Comparison of ENCODE assay signal across 8 mouse cellular contexts in genomic region chr2:35461131-35461947, GRCm38 (mm10). TPM values are rescaled to one million over a fixed set of nuclear protein-coding genes. Genes with fewer than 3 reads are reported as not detected.
A peak's percentile ranks its signal among the peaks of the same experiment; 100 is the strongest.
DNase-seq lines count a peak whose midpoint lies in the region; ATAC-seq and TF ChIP-seq lines count a peak whose summit lies in the region.

No protein-coding gene starts in this region.

- no peaks in the 10 kb centered on the region for H3K9me3 ChIP-seq in forebrain, embryonic 13.5 days (replicated peaks)
- no peaks in the 10 kb centered on the region for H3K9me3 ChIP-seq in lung, postnatal 0 days (ENCODE audit: low read length)

- TF ChIP-seq POLR2A in small intestine, adult 2 months (IDR thresholded peaks at IDR 0.05; ENCODE audit: low read depth, low read length), result no peak

- peak overlapping the region; percentile 93 for H3K4me2 ChIP-seq in forebrain, embryonic 13.5 days
- H3K4me2 ChIP-seq in lung, postnatal 0 days (replicated peaks; ENCODE audit: low read depth, low read length), result peak overlapping the region; percentile 83

- H3K36me3 ChIP-seq in forebrain, embryonic 13.5 days (ENCODE audit: poor library complexity, severe bottlenecking), result no peaks in the 10 kb centered on the region
- no peaks in the 10 kb centered on the region for H3K36me3 ChIP-seq in lung, postnatal 0 days (ENCODE audit: insufficient read depth, low read length)
- no peaks in the 10 kb centered on the region for H3K36me3 ChIP-seq in small intestine, adult 2 months (ENCODE audit: control insufficient read depth, insufficient read depth, low read length)

- H3K27ac ChIP-seq in forebrain, embryonic 13.5 days, result no peak overlapping the region
- H3K27ac ChIP-seq in lung, postnatal 0 days (ENCODE audit: low read length), result peak overlapping the region; percentile 71
- H3K27ac ChIP-seq in small intestine, adult 2 months (ENCODE audit: insufficient read depth, low read depth, low read length), result peak overlapping the region; percentile 73

- TF ChIP-seq EP300 in lung, postnatal 0 days (IDR thresholded peaks at IDR 0.05), result no peak

- peaks cover 34% of the 10 kb centered on the region for H3K4me1 ChIP-seq in forebrain, embryonic 13.5 days
- H3K4me1 ChIP-seq in lung, postnatal 0 days (ENCODE audit: insufficient read depth, low read depth, low read length), result no peaks in the 10 kb centered on the region; the same call in 1 of the 2 replicates
- peaks cover 2% of the 10 kb centered on the region; the same call in 1 of the 2 replicates for H3K4me1 ChIP-seq in small intestine, adult 2 months (ENCODE audit: control insufficient read depth, insufficient read depth, insufficient read length, low read length)

- ATAC-seq in forebrain, embryonic 13.5 days, result 0 out of 2 replicates have a peak, but pooled peaks have one; percentile 11
- peak; percentile 74 for ATAC-seq in inflammation-experienced regulatory T-cells, adult 6 months
- peak; percentile 50 for ATAC-seq in lung, postnatal 0 days

- peaks cover 21% of the 10 kb centered on the region for H3K27me3 ChIP-seq in forebrain, embryonic 13.5 days
- H3K27me3 ChIP-seq in lung, postnatal 0 days (replicated peaks; ENCODE audit: insufficient read depth, low read length), result no peaks in the 10 kb centered on the region
- H3K27me3 ChIP-seq in small intestine, adult 2 months (ENCODE audit: control insufficient read depth, insufficient read depth, low read length), result peaks cover 13% of the 10 kb centered on the region

- H3K9ac ChIP-seq in forebrain, embryonic 13.5 days, result 0 out of 2 replicates have a peak overlapping the region, but pooled peaks have one; percentile 5
- peak overlapping the region; percentile 41 for H3K9ac ChIP-seq in lung, postnatal 0 days (replicated peaks; ENCODE audit: low read depth)

- 4% methylated on average over 20 of the region's 20 CpGs for WGBS in forebrain, embryonic 13.5 days
- 3% methylated on average over 19 of the region's 20 CpGs for WGBS in lung, postnatal 0 days
- WGBS in small intestine, adult 2 months, result 4% methylated on average over 20 of the region's 20 CpGs

- DNase-seq in 3T3-L1 (ENCODE audit: low read depth, low spot score) (peak; percentile 94), WW6 (ENCODE audit: low read depth, low spot score) (peak; percentile 67)
- DNase-seq in lung, postnatal 0 days (ENCODE audit: low spot score), result peak; percentile 72
- no peak for DNase-seq in right cerebral cortex, postnatal 36 days (ENCODE audit: low spot score in 2 of 2)
- DNase-seq in frontal cortex, postnatal 14 days (ENCODE audit: low spot score in 2 of 2), result no peak

- H3K4me3 ChIP-seq in forebrain, embryonic 13.5 days, result peak overlapping the region; percentile 54
- peak overlapping the region; percentile 38 for H3K4me3 ChIP-seq in lung, postnatal 0 days (ENCODE audit: low read depth, low read length)
- peak overlapping the region; percentile 63 for H3K4me3 ChIP-seq in small intestine, adult 2 months (ENCODE audit: low read depth, low read length)

- TF ChIP-seq CTCF in lung, postnatal 0 days (IDR thresholded peaks at IDR 0.05), result no peak
- no peak for TF ChIP-seq CTCF in small intestine, adult 2 months (IDR thresholded peaks at IDR 0.05; ENCODE audit: extremely low read depth, insufficient read length, insufficient replicate concordance, low read depth, low read length)

RNA-seq across cellular contexts. Expression of gene Ggta1, which starts 1.7 kb away (rescaled TPM):
- polyA plus RNA-seq in forebrain, embryonic 13.5 days (2015; fragmentation: Nextera tagmentation; extraction: Ambion mirVana), result 4.1 and 4.7 TPM in 2 replicates
- 10 to 100 TPM; 17.5 to 19.2 (median 18.0) TPM for polyA plus RNA-seq in inflammation-experienced regulatory T-cells, adult 6 months (2017; shearing (Covaris generic))
- polyA plus RNA-seq in lung, postnatal 0 days (2015; fragmentation: Nextera tagmentation; extraction: Ambion mirVana), result 21.8 and 25.6 TPM in 2 replicates
- polyA plus RNA-seq in small intestine, adult 2 months (2012; rRNA removed), result 3.5 and 3.6 TPM in 2 replicates

Comparison
In these comparisons a context has a peak if more than half of its experiments do, and no peak if none do; other contexts are left out.
1. DNase-seq: peak in 3T3-L1 (single experiment), WW6 (single experiment) and lung, postnatal 0 days (single experiment); none in right cerebral cortex, postnatal 36 days (0 of 2) and frontal cortex, postnatal 14 days (0 of 2).
2. ATAC-seq: peak in every context shown above with its lines; median percentile 74 in inflammation-experienced regulatory T-cells, adult 6 months; 50 in lung, postnatal 0 days; 11 in forebrain, embryonic 13.5 days.
3. Peak in every context shown above with its lines, with median percentiles within 50 percentile points of each other: H3K4me3 ChIP-seq.